Mouse (Mus musculus): ENCODE data around the gene Tiam1.

GRCm38 (mm10) chr16:89940696-89941095 lies 202.9 kb downstream of the Tiam1 start:
- TF ChIP-seq CTCF (IDR thresholded peaks at IDR 0.05; ENCODE audit: control insufficient read depth, insufficient read depth, low read length) (peak; percentile 47), POLR2A (IDR thresholded peaks at IDR 0.05; ENCODE audit: borderline replicate concordance, control insufficient read depth, low read depth, low read length) (no peak)
